Mouse (Mus musculus) yolk sac, embryonic 10.5 days (tissue): ENCODE data around the gene Apela.

Experiments
- DNase-seq: peaks from one replicate; pipeline ENCODE4 v3.0.0-alpha.2; 2017; ENCODE audit warnings: low spot score

Apela gene

GRCm38 (mm10) chr8:65037117-65037533, at the start of gene Apela:
Apela (minus strand) TSS chr8:65037336.
- peak; percentile 80 for DNase-seq

- no peak for DNase-seq
Observed at GRCm38 (mm10) chr8:65085680-65086079, 48.5 kb upstream of the Apela start.

DNA sequence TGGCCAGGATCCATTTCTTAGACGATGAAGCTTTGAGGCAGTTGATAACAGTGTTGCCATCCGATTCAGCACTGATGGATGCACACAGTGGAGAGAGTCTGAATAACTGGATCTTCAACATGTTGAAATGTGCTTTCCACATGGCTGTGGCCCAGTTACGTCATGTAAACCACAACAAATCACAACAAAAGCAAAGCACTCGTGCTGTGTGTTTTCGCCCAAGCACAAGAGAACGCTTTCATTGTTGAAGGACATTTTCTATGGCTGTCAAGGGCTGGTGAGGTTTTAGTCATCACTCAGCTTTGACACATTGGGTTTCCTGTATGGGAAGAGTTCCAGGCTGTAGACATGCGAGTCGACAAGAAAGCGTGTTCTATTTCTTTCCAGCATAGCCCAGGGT, 43.6 kb upstream of the Apela start:
- no peak for DNase-seq

DNA sequence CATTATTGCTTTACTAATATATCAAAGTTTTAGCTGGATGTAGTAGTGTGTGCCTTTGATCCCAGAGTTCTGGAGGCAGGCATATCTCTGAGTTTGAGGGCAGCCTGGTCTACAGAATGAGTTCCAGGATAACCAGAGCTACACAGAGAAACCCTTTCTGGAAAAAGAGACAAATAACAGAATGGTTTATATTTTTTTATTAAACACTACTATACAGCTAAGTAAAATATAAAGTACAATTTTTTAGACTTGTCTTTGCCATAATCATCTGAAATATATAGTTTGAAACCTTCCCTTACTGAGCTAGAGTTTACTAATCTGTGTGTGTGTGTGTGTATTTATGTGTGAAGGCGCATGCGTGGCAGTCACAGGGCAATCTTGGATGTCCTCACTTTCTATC, 37.6 kb upstream of the Apela start, which contains the start of gene Gm10663:
Gene Gm10663, plus strand, starts transcription at position 301 of the 400 bp plus-strand sequence.
- no peak for DNase-seq

GRCm38 (mm10) chr8:65070996-65071395, 33.9 kb upstream of the Apela start:
- DNase-seq = no peak

DNA sequence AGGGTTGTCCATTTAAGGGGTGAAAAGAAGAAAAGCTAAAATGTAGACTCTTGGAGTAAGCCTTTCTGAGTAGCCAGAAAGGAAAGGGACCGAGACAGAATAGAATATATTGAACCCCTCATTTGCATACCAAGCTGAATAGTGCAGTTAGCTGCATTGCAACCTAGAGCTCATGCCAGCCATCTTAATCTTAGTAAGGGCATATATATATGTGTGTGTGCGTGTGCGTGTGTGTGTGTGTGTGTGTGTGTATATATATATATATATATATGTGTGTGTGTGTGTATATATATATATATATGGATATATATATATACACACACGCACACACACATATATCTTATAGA, 31.3 kb upstream of the Apela start:
- DNase-seq = no peak

DNA sequence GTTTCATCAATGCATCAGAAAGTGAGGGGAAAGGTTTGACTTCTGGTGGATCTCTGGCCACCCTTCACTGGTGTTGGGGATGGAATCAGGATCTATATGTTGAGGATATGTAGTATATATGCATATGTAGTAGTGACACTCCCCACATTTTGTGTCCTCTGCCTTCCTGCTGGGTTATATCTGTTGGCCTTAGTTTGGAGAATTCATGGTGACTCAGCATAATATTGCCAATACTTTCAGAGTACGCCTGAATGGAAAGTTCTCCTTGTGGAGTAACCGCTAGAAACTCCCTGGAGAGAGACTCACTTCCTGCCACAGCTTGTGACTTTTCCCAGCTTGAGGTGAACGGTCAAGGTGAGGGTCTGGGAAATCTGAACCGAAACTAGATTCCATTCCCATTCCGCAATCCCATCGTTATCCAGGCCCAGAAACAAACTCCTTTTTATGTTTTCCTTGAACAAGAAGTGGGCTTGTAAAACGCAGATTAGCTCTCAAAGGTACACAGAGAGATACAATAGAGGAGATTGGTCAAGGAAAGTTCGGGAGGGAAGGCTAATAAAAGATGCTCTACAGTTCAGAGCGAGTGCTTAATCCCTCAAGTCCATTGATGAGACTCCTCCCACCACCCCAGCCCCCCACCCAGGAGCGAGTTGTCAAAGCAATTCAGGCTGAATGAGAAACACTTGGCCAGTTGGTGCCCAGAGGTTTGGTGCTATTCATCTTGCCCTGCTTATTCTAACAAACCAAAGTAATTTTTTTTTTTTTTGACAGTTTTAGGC, 30.7 kb upstream of the Apela start:
- DNase-seq = no peak

- no peak for DNase-seq
Observed at GRCm38 (mm10) chr8:65067031-65067430, 29.9 kb upstream of the Apela start.

GRCm38 (mm10) chr8:65065622-65066021, 28.5 kb upstream of the Apela start:
- no peak for DNase-seq

- DNase-seq = no peak
Observed at GRCm38 (mm10) chr8:65064071-65064470, 26.9 kb upstream of the Apela start.

- DNase-seq = no peak
Observed at GRCm38 (mm10) chr8:65062195-65062594, 25.1 kb upstream of the Apela start.

GRCm38 (mm10) chr8:65056722-65057121, 19.6 kb upstream of the Apela start:
- no peak for DNase-seq

- DNase-seq = no peak
Observed at GRCm38 (mm10) chr8:65053968-65054367, 16.8 kb upstream of the Apela start.

- DNase-seq = no peak
Observed at GRCm38 (mm10) chr8:65053554-65053953, 16.4 kb upstream of the Apela start.

GRCm38 (mm10) chr8:65047801-65048200, 10.7 kb upstream of the Apela start:
- no peak for DNase-seq

DNA sequence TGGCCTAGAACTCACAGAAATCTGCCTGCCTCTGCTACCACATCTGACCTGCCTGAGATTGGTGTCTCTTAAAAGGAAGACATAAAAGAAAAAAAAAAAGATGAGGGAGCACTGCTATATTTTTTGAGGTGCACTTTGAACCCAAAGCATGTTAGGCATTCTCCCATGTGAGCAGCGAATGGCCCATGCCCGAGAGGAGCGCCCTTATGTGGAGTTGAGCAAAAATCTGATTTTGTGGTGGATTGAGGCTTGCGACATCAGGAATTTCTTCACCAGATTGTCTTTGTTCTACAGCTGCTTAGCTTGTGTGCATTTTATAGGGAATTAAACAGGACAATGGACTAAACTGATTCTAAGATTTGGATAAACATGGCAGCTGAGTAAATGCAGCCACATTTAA, 10.1 kb upstream of the Apela start:
- no peak for DNase-seq

- DNase-seq = peak; percentile 77
Observed at GRCm38 (mm10) chr8:65046565-65046964, 9.4 kb upstream of the Apela start.

- no peak for DNase-seq
Observed at GRCm38 (mm10) chr8:65034136-65034535, 3.0 kb downstream of the Apela start.

GRCm38 (mm10) chr8:65033056-65033455, 4.1 kb downstream of the Apela start:
- DNase-seq = no peak

DNA sequence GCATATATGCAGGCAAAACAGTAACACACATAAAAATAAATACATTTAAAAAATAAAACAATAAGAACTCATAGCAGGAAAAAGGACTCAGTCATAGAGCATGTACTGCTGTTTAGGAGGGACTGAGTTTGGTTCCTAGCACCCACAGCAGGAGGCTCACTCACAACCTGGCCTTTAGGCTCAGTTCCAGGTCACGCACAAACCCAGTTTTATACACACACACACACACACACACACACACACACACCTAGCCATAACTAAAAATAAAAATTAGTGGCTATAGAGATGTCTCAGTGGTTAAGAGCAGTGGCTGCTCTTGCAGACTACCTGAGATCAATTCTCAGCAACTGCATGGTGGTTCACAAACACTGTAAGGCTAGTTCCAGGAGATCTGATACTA, 5.0 kb downstream of the Apela start:
- no peak for DNase-seq

DNA sequence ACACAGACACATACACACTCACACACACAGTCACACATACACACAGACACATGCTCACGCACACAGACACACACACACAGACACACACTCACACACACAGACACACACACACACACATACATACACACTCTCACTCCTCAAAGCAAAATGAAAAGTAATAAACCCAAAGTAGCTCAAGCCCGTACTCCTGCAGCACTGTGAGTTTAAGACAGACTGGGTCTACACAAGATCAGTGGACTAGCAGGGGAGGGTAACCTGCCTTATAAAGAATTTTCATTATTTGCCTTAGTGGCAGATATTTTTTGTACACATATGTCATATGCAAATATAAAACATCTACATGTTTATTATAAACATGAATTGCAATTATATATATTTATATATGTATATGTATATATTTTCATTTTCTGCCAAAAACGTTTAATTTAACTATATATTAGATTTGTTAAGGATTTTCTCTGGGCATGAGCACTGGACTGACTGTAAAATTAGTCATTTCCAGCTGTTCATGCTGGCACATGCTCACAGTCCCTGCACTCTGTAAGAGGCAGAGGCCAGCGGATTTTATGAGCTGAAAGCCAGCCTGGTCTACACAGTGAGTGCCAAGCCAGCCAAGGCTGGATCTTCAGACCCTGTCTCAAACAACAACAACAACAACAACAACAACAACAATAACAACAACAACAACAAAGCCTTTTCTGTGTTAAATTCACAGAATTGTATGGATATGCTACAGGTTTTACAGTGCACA, 6.2 kb downstream of the Apela start:
- no peak for DNase-seq

DNA sequence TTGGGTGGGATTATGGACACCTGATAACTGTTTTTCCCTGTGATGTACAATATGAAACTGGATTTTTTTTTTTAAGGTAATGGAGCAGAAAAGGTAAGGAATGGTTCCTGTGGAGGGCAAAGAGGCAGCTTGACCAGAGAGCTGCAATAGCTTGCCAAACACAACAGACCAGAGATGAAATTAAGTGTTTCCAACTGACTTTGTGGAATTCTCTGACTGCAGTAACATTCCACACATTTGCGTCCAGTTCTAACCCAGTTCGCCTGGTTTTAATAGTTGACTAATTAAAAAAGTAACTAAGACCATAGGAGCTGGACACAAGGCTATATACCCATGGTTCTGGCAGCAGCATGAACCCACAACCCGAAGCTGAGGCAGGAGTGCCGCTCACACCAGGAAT, 7.4 kb downstream of the Apela start:
- no peak for DNase-seq

DNA sequence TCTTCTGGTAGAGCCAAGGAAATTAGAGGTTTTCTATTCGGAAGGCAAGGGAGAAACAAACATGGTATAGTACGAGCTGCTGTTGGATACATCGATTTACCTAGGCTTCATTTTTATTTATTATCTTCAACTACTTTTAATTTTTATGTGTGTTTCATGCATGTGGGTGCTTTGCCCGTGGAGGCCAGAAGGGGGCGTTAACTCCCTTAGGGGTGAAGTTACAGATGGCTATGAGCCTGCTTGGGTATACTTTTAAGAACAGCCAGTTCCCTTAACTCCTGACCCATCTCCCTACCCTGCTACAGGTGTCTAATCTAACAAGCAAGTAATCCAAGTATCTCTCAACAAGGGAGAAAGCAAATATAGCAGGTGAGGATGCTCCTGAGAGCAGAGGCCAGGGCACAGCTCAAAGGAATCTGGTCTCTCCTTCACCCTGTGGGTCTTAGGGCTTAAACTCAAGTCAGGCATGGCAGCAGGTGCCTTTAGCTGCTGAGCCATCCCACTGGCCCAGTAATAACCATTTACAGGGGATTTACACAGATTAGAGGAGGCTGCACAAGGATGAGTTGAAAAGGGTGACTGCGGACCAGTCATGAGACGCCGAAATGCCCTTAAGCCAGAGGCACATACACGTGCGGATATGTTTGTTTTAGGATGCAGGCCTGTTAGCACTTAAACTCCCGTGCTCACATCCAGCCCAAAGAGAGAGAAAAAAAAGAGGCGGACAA, 8.0 kb downstream of the Apela start:
- no peak for DNase-seq
